ENCODE assay signal across 8 mouse cellular contexts in genomic region chr8:84207811-84208210, GRCm38 (mm10). TPM values are rescaled to one million over a fixed set of nuclear protein-coding genes. Genes with fewer than 3 reads are reported as not detected.
DNase-seq lines count a peak whose midpoint lies in the region; ATAC-seq lines count a peak whose summit lies in the region.

No protein-coding gene starts in this region.

- H3K4me2 ChIP-seq in midbrain, embryonic 11.5 days: no peak overlapping the region
- H3K4me2 ChIP-seq in embryonic facial prominence, embryonic 13.5 days: 0 out of 2 replicates have a peak overlapping the region, but pooled peaks have one; percentile 5

- H3K27ac ChIP-seq in midbrain, embryonic 10.5 days (replicated peaks): peak overlapping the region; percentile 67
- H3K27ac ChIP-seq in midbrain, embryonic 11.5 days (ENCODE audit: low read depth, low read length): no peak overlapping the region
- H3K27ac ChIP-seq in embryonic facial prominence, embryonic 13.5 days: peak overlapping the region; percentile 64

- no peaks in the 10 kb centered on the region for H3K9me3 ChIP-seq in midbrain, embryonic 10.5 days (replicated peaks)
- H3K9me3 ChIP-seq in midbrain, embryonic 11.5 days (ENCODE audit: control insufficient read depth, low read length): no peaks in the 10 kb centered on the region
- H3K9me3 ChIP-seq in embryonic facial prominence, embryonic 13.5 days: no peaks in the 10 kb centered on the region

- H3K9ac ChIP-seq in midbrain, embryonic 11.5 days (ENCODE audit: low read length): no peak overlapping the region
- H3K9ac ChIP-seq in embryonic facial prominence, embryonic 13.5 days: peak overlapping the region; percentile 52; the same call in 1 of the 2 replicates

- peaks cover 7% of the 10 kb centered on the region for H3K27me3 ChIP-seq in midbrain, embryonic 10.5 days (ENCODE audit: low read depth, poor library complexity, severe bottlenecking)
- H3K27me3 ChIP-seq in midbrain, embryonic 11.5 days (ENCODE audit: control insufficient read depth, insufficient read depth, low read length): no peaks in the 10 kb centered on the region
- H3K27me3 ChIP-seq in embryonic facial prominence, embryonic 13.5 days: no peaks in the 10 kb centered on the region

- peaks cover 43% of the 10 kb centered on the region for H3K4me1 ChIP-seq in midbrain, embryonic 10.5 days
- H3K4me1 ChIP-seq in midbrain, embryonic 11.5 days (ENCODE audit: control insufficient read depth, insufficient read depth, low read length): peaks cover 13% of the 10 kb centered on the region; the same call in 1 of the 2 replicates
- H3K4me1 ChIP-seq in embryonic facial prominence, embryonic 13.5 days: peaks cover 52% of the 10 kb centered on the region

- H3K36me3 ChIP-seq in midbrain, embryonic 10.5 days: peaks cover 32% of the 10 kb centered on the region
- peaks cover 8% of the 10 kb centered on the region; the same call in 1 of the 2 replicates for H3K36me3 ChIP-seq in midbrain, embryonic 11.5 days (ENCODE audit: control insufficient read depth, insufficient read depth, low read length)
- H3K36me3 ChIP-seq in embryonic facial prominence, embryonic 13.5 days: peaks cover 71% of the 10 kb centered on the region

- no peak overlapping the region for H3K4me3 ChIP-seq in midbrain, embryonic 10.5 days
- H3K4me3 ChIP-seq in midbrain, embryonic 11.5 days (ENCODE audit: low read depth, low read length): no peak overlapping the region
- H3K4me3 ChIP-seq in embryonic facial prominence, embryonic 13.5 days: no peak overlapping the region

- DNase-seq in midbrain, embryonic 10.5 days (ENCODE audit: low spot score): no peak
- no peak for DNase-seq in midbrain, embryonic 11.5 days (ENCODE audit: low spot score, missing footprints)
- DNase-seq in heart, postnatal 4 days: peak; percentile 84
- peak; percentile 61 for DNase-seq in liver
- DNase-seq in naive thymus-derived CD4-positive, alpha-beta T cell, adult 2 months (ENCODE audit: low read depth): peak; percentile 28
- no peak for DNase-seq in embryo, embryonic 10 days (ENCODE audit: low spot score)

- ATAC-seq in midbrain, embryonic 11.5 days (ENCODE audit: low FRiP score): no peak
- no peak for ATAC-seq in embryonic facial prominence, embryonic 13.5 days (ENCODE audit: insufficient number of reproducible peaks, insufficient read depth, low FRiP score, low TSS enrichment, low read depth)
- ATAC-seq in frontal cortex, adult (ENCODE audit: low TSS enrichment): no peak

- 61% methylated on average over 7 of the region's 7 CpGs for WGBS in midbrain, embryonic 10.5 days
- 62% methylated on average over 7 of the region's 7 CpGs for WGBS in midbrain, embryonic 11.5 days
- WGBS in embryonic facial prominence, embryonic 13.5 days: 52% methylated on average over 7 of the region's 7 CpGs

RNA-seq across cellular contexts. Expression of gene Nanos3, which starts 22.8 kb away (rescaled TPM):
- 3.0 and 5.6 TPM in 2 replicates for polyA plus RNA-seq in midbrain, embryonic 10.5 days (2016; fragmentation: Nextera tagmentation; extraction: Ambion mirVana)
- polyA plus RNA-seq in midbrain, embryonic 11.5 days (2014; fragmentation: Nextera tagmentation; extraction: Ambion mirVana): 4.7 and 4.9 TPM in 2 replicates
- polyA plus RNA-seq in embryonic facial prominence, embryonic 13.5 days (2015; fragmentation: Nextera tagmentation; extraction: Ambion mirVana): 2.9 and 5.2 TPM in 2 replicates
- 1 to 10 TPM; 3.6 to 4.3 TPM for total RNA-seq in heart, postnatal 4 days (2021)

RNA-seq across cellular contexts. Expression of gene Zswim4, which starts 29.0 kb away (rescaled TPM):
- polyA plus RNA-seq in midbrain, embryonic 10.5 days (2016; fragmentation: Nextera tagmentation; extraction: Ambion mirVana): 30.4 and 39.5 TPM in 2 replicates
- 19.4 and 24.7 TPM in 2 replicates for polyA plus RNA-seq in midbrain, embryonic 11.5 days (2014; fragmentation: Nextera tagmentation; extraction: Ambion mirVana)
- 19.6 and 22.6 TPM in 2 replicates for polyA plus RNA-seq in embryonic facial prominence, embryonic 13.5 days (2015; fragmentation: Nextera tagmentation; extraction: Ambion mirVana)
- total RNA-seq in heart, postnatal 4 days (2021): 10 to 100 TPM; 12.8 to 13.8 TPM

RNA-seq across cellular contexts. Expression of gene D8Ertd738e, which starts 41.7 kb away (rescaled TPM):
- 363 and 389 TPM in 2 replicates for polyA plus RNA-seq in midbrain, embryonic 10.5 days (2016; fragmentation: Nextera tagmentation; extraction: Ambion mirVana)
- polyA plus RNA-seq in midbrain, embryonic 11.5 days (2014; fragmentation: Nextera tagmentation; extraction: Ambion mirVana): 281 and 304 TPM in 2 replicates
- 318 and 344 TPM in 2 replicates for polyA plus RNA-seq in embryonic facial prominence, embryonic 13.5 days (2015; fragmentation: Nextera tagmentation; extraction: Ambion mirVana)
- total RNA-seq in heart, postnatal 4 days (2021): 100 to 1,000 TPM; 218 to 233 TPM

RNA-seq across cellular contexts. Expression of gene Mri1, which starts 49.3 kb away (rescaled TPM):
- polyA plus RNA-seq in midbrain, embryonic 10.5 days (2016; fragmentation: Nextera tagmentation; extraction: Ambion mirVana): 65.5 and 72.0 TPM in 2 replicates
- 47.2 and 52.4 TPM in 2 replicates for polyA plus RNA-seq in midbrain, embryonic 11.5 days (2014; fragmentation: Nextera tagmentation; extraction: Ambion mirVana)
- 62.4 and 69.8 TPM in 2 replicates for polyA plus RNA-seq in embryonic facial prominence, embryonic 13.5 days (2015; fragmentation: Nextera tagmentation; extraction: Ambion mirVana)
- total RNA-seq in heart, postnatal 4 days (2021): 10 to 100 TPM; 14.4 to 19.2 TPM

RNA-seq across cellular contexts. Expression of gene 4930432K21Rik, which starts 60.0 kb away (rescaled TPM):
- 2.4 TPM in 2 replicates for polyA plus RNA-seq in midbrain, embryonic 10.5 days (2016; fragmentation: Nextera tagmentation; extraction: Ambion mirVana)
- polyA plus RNA-seq in midbrain, embryonic 11.5 days (2014; fragmentation: Nextera tagmentation; extraction: Ambion mirVana): 0.83 and 0.86 TPM in 2 replicates
- 1.4 and 1.8 TPM in 2 replicates for polyA plus RNA-seq in embryonic facial prominence, embryonic 13.5 days (2015; fragmentation: Nextera tagmentation; extraction: Ambion mirVana)
- under 1 TPM; 0.38 to 0.60 TPM for total RNA-seq in heart, postnatal 4 days (2021)

Comparison
In these comparisons a context has a peak if more than half of its experiments do, and no peak if none do; other contexts are left out.
1. DNase-seq: peak in heart, postnatal 4 days (single experiment), liver (single experiment) and naive thymus-derived CD4-positive, alpha-beta T cell, adult 2 months (single experiment); none in midbrain, embryonic 10.5 days (single experiment), midbrain, embryonic 11.5 days (single experiment) and embryo, embryonic 10 days (single experiment).